Mouse (Mus musculus) kidney, adult 2 months (tissue): Measurements from ENCODE around the gene Ttpal.

ENCODE experiments used
- CTCF ChIP-seq: fragments of 200-500 bp; conservative IDR thresholded peaks from 2 replicates; pipeline ENCODE4 v1.5.1; 2011; ENCODE audit warnings: low read depth, mild to moderate bottlenecking, control low read depth, low read length, moderate library complexity, mixed read lengths; ENCODE audit not compliant: insufficient read depth, insufficient read length
- POLR2A ChIP-seq: fragments of 200-500 bp; IDR thresholded peaks from one replicate; pipeline ENCODE4 v1.6.1; 2011; ENCODE audit warnings: low read depth, low read length, control low read depth

DNA sequence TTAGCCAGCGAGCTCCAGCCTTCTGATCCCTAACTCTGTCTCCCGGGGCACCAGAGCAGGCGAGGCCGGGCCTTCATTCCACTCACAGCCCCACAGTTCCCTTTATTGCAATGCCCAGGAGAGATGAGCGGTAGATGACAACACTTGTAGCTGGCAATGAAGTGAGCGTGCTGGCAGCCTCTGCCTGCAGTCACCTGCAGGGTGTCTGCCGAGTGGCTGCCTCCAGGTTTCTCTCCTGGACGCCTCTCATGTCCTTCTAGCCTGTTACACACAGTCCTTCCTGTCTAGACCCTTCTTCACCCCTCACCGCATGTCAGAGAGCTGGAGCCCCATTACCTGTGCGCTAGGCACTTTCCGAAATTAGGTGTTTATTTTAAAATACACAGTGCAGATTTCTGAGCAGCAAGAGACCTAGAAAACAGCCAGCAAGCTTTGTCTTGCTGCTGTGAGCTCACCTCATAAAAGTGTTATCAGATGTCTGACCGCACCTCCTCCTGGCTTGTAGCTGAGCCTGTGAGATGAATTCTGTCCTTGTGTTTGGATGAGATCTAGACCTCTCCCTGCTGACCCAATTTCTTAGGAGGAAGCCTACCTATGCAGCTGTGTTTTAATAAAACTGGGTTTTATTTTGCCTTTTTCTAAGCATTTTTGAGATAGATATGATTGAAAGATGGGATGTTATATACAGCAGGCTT lies 7.3 kb downstream of the Ttpal start:
- TF ChIP-seq CTCF (no peak), POLR2A (no peak)
